Mouse (Mus musculus) C2C12 (cell line): Measurements from ENCODE around the gene Isl1. TPM values are rescaled to one million over a fixed set of nuclear protein-coding genes. Genes with fewer than 3 reads are reported as not detected.

Source experiments
- H3K27me3 ChIP-seq: one replicate; pipeline ENCODE4 v1.6.1; 2011; ENCODE audit not compliant: control insufficient read depth, insufficient read depth, insufficient read length
- H3K36me3 ChIP-seq: one replicate; pipeline ENCODE4 v1.6.1; 2011; ENCODE audit not compliant: control insufficient read depth, insufficient read depth
- H3K4me3 ChIP-seq: one replicate; pipeline ENCODE4 v1.5.1; 2011; ENCODE audit warnings: mild to moderate bottlenecking, control low read depth; ENCODE audit not compliant: poor library complexity, insufficient read depth, severe bottlenecking
- H3K79me2 ChIP-seq: one replicate; pipeline ENCODE4 v1.6.1; 2011; ENCODE audit not compliant: control insufficient read depth, insufficient read depth
- H3K79me3 ChIP-seq: one replicate; pipeline ENCODE4 v1.6.1; 2011; ENCODE audit warnings: low read depth, control low read depth
- H3ac ChIP-seq: one replicate; pipeline ENCODE3; 2011; ENCODE audit warnings: low read depth; ENCODE audit not compliant: control insufficient read depth, insufficient read length
- CEBPB ChIP-seq: IDR thresholded peaks from one replicate; pipeline ENCODE4 v1.6.1; 2011; ENCODE audit warnings: low read depth, mild to moderate bottlenecking, control low read depth, moderate library complexity
- CTCF ChIP-seq: IDR thresholded peaks from one replicate; pipeline ENCODE4 v1.5.1; 2011; ENCODE audit not compliant: control insufficient read depth, insufficient read depth, insufficient read length
- FOSL1 ChIP-seq: IDR thresholded peaks from one replicate; pipeline ENCODE4 v1.8.0; 2011; ENCODE audit warnings: mild to moderate bottlenecking, low read length; ENCODE audit not compliant: poor library complexity, insufficient read depth, severe bottlenecking
- MAX ChIP-seq: IDR thresholded peaks from one replicate; pipeline ENCODE4 v1.6.1; 2011; ENCODE audit warnings: mild to moderate bottlenecking, control low read depth
- MYOD1 ChIP-seq: IDR thresholded peaks from one replicate; pipeline ENCODE4 v1.6.1; 2011; ENCODE audit warnings: low read depth; ENCODE audit not compliant: control insufficient read depth, insufficient read length
- MYOG ChIP-seq: IDR thresholded peaks from one replicate; pipeline ENCODE4 v1.6.1; 2011; ENCODE audit not compliant: control insufficient read depth, insufficient read length; ENCODE audit errors: extremely low read depth
- USF1 ChIP-seq: IDR thresholded peaks from one replicate; pipeline ENCODE4 v1.6.1; 2011; ENCODE audit warnings: low read depth, mild to moderate bottlenecking, control low read depth, moderate library complexity
- polyA plus RNA-seq: library from polyadenylated mRNA; unstranded; fragments of >200 nt; fragmentation: generic; extraction: Trizol; gene quantifications from one replicate; pipeline ENCODE4 v1.2.1, GENCODE M21; 2012; ENCODE audit warnings: missing spikeins

Gene Isl1
- polyA plus RNA-seq, 1 experiment: 1.3 TPM

GRCm38 (mm10) chr13:116303766-116304165 is 5.7 kb downstream of the Isl1 start:
- H3K79me3 ChIP-seq: no peaks in the 10 kb centered on the region
- TF ChIP-seq MYOG (no peak), MAX (no peak), MYOD1 (no peak), CTCF (no peak), USF1 (no peak), CEBPB (no peak), FOSL1 (no peak)
- no peaks in the 10 kb centered on the region for H3K27me3 ChIP-seq
- H3K36me3 ChIP-seq: no peaks in the 10 kb centered on the region
- H3K79me2 ChIP-seq: no peaks in the 10 kb centered on the region
- H3ac ChIP-seq: no peak overlapping the region
- H3K4me3 ChIP-seq: no peak overlapping the region

DNA sequence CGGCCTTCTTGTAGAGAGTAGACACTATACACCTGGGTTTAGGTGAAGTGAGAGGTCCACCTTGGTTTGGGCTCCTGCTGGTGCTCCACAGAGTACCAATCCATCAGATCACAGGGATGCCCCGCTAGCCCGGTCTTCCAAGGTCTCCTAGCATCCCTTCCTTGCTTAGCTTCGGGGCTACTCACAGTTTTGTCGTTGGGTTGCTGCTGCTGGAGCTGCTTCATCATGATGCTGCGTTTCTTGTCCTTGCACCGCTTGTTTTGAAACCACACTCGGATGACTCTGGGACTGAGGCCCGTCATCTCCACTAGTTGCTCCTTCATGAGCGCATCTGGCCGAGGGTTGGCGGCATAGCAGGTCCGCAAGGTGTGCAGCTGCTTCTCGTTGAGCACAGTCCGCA is 6.6 kb downstream of the Isl1 start:
- Histone ChIP-seq H3K79me3 (no peaks in the 10 kb centered on the region), H3K79me2 (no peaks in the 10 kb centered on the region), H3K36me3 (no peaks in the 10 kb centered on the region), H3K27me3 (no peaks in the 10 kb centered on the region), H3K4me3 (no peak overlapping the region), H3ac (no peak overlapping the region)
- TF ChIP-seq CTCF (no peak), MAX (no peak), FOSL1 (no peak), USF1 (no peak), MYOG (no peak), CEBPB (no peak), MYOD1 (no peak)

DNA sequence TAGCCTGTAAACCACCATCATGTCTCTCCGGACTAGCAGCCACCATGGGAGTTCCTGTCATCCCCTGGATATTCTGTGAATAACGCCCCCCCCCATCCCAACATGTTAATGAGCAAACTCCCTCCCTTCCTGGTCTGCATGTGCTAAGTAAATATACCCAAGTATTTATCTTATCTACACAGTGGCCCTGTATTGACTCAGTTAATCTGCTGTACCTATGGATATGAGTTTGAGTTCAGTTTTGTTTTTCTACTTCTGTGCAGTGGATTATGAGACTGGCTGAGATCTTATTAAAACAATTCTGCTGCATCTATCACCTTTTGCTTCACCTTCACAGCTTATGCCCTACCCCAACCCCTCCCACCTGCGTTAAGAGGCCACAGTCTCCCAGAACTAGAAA is 7.8 kb downstream of the Isl1 start:
- H3K36me3 ChIP-seq: no peaks in the 10 kb centered on the region
- H3K79me2 ChIP-seq: no peaks in the 10 kb centered on the region
- H3K27me3 ChIP-seq: no peaks in the 10 kb centered on the region
- TF ChIP-seq USF1: no peak
- no peak for TF ChIP-seq CTCF
- TF ChIP-seq MYOG: no peak
- no peak for TF ChIP-seq FOSL1
- no peak for TF ChIP-seq CEBPB
- no peak for TF ChIP-seq MYOD1
- no peak for TF ChIP-seq MAX
- H3K79me3 ChIP-seq: no peaks in the 10 kb centered on the region
- no peak overlapping the region for H3K4me3 ChIP-seq
- H3ac ChIP-seq: no peak overlapping the region

DNA sequence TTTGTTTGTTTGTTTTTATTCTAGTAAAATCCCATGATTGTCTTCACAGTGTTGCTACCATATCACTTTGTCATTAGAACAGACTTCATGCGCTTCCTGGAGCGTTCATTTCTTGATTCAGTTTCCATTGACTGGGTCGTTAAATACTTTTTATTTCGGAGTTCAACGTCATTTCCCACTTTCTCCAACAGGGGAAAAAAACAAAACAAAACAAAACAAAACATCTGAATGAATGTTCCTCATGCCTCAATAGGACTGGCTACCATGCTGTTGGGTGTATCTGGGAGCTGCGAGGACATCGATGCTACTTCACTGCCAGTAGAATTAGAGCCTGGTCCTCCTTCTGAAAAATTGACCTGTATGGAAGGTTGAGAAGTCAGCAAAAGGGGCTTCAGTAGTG is 10.2 kb downstream of the Isl1 start:
- H3K27me3 ChIP-seq: no peaks in the 10 kb centered on the region

GRCm38 (mm10) chr13:116298641-116299170 is 10.8 kb downstream of the Isl1 start:
- Histone ChIP-seq H3K79me2 (no peaks in the 10 kb centered on the region), H3K36me3 (no peaks in the 10 kb centered on the region), H3K79me3 (no peaks in the 10 kb centered on the region), H3ac (no peak overlapping the region), H3K4me3 (no peak overlapping the region), H3K27me3 (no peaks in the 10 kb centered on the region)
- TF ChIP-seq MYOG (no peak), FOSL1 (no peak), MYOD1 (no peak), USF1 (no peak), MAX (no peak), CEBPB (no peak), CTCF (no peak)

More for the DNA sequence above, 10.2 kb downstream of the Isl1 start:
- Histone ChIP-seq H3K4me3 (no peak overlapping the region), H3ac (no peak overlapping the region), H3K79me2 (no peaks in the 10 kb centered on the region), H3K36me3 (no peaks in the 10 kb centered on the region), H3K79me3 (no peaks in the 10 kb centered on the region)
- TF ChIP-seq USF1 (no peak), CTCF (no peak), FOSL1 (no peak), MYOG (no peak), CEBPB (no peak), MAX (no peak), MYOD1 (no peak)

- H3K27me3 ChIP-seq: no peaks in the 10 kb centered on the region
- TF ChIP-seq MYOG (no peak), FOSL1 (no peak), MYOD1 (no peak), USF1 (no peak), CEBPB (no peak), MAX (no peak), CTCF (no peak)
- no peaks in the 10 kb centered on the region for H3K79me2 ChIP-seq
- H3ac ChIP-seq: no peak overlapping the region
- no peaks in the 10 kb centered on the region for H3K36me3 ChIP-seq
- H3K79me3 ChIP-seq: no peaks in the 10 kb centered on the region
- H3K4me3 ChIP-seq: no peak overlapping the region
Observed at GRCm38 (mm10) chr13:116298001-116298400, 11.5 kb downstream of the Isl1 start.
